ENCODE assay signal across 7 mouse cellular contexts in genomic region chr10:58255213-58255892, GRCm38 (mm10). TPM values are rescaled to one million over a fixed set of nuclear protein-coding genes. Genes with fewer than 3 reads are reported as not detected.
DNase-seq lines count a peak whose midpoint lies in the region; ATAC-seq lines count a peak whose summit lies in the region.

Gene Gcc2, plus strand, starts transcription at chr10:58255497.

- H3K36me3 ChIP-seq in embryonic facial prominence, embryonic 11.5 days (replicated peaks; ENCODE audit: control insufficient read depth, insufficient read depth, low read depth, low read length), result no peaks in the 10 kb centered on the region
- H3K36me3 ChIP-seq in limb, embryonic 10.5 days, result peaks cover 24% of the 10 kb centered on the region
- peaks cover 21% of the 10 kb centered on the region for H3K36me3 ChIP-seq in midbrain, embryonic 13.5 days

- H3K27me3 ChIP-seq in embryonic facial prominence, embryonic 11.5 days (ENCODE audit: control insufficient read depth, insufficient read depth, low read length), result no peaks in the 10 kb centered on the region
- no peaks in the 10 kb centered on the region for H3K27me3 ChIP-seq in limb, embryonic 10.5 days (ENCODE audit: low read depth, poor library complexity, severe bottlenecking)
- H3K27me3 ChIP-seq in midbrain, embryonic 13.5 days, result no peaks in the 10 kb centered on the region

- peak within 1 kb of the TSS; percentile 42 for H3K4me2 ChIP-seq in embryonic facial prominence, embryonic 11.5 days (ENCODE audit: low read depth, low read length)
- peak within 1 kb of the TSS; percentile 57 for H3K4me2 ChIP-seq in midbrain, embryonic 13.5 days (replicated peaks)

- H3K9ac ChIP-seq in embryonic facial prominence, embryonic 11.5 days (replicated peaks; ENCODE audit: low read length), result peak within 1 kb of the TSS; percentile 84
- H3K9ac ChIP-seq in midbrain, embryonic 13.5 days (replicated peaks), result peak within 1 kb of the TSS; percentile 80

- H3K4me3 ChIP-seq in embryonic facial prominence, embryonic 11.5 days (ENCODE audit: low read depth, low read length), result peak within 1 kb of the TSS; percentile 73
- peak within 1 kb of the TSS; percentile 81 for H3K4me3 ChIP-seq in limb, embryonic 10.5 days
- peak within 1 kb of the TSS; percentile 70 for H3K4me3 ChIP-seq in midbrain, embryonic 13.5 days (replicated peaks)

- no peak within 1 kb of the TSS; the same call in 1 of the 2 replicates for H3K27ac ChIP-seq in embryonic facial prominence, embryonic 11.5 days (replicated peaks; ENCODE audit: low read depth, low read length)
- H3K27ac ChIP-seq in limb, embryonic 10.5 days, result peak within 1 kb of the TSS; percentile 92
- peak within 1 kb of the TSS; percentile 73 for H3K27ac ChIP-seq in midbrain, embryonic 13.5 days

- WGBS in embryonic facial prominence, embryonic 11.5 days, result under 1% methylated on average over 38 of the region's 58 CpGs
- under 1% methylated on average over 58 of the region's 58 CpGs for WGBS in limb, embryonic 10.5 days
- under 1% methylated on average over 49 of the region's 58 CpGs for WGBS in midbrain, embryonic 13.5 days

- no peaks in the 10 kb centered on the region for H3K4me1 ChIP-seq in embryonic facial prominence, embryonic 11.5 days (ENCODE audit: control insufficient read depth, insufficient read depth, low read length)
- H3K4me1 ChIP-seq in limb, embryonic 10.5 days, result peaks cover 7% of the 10 kb centered on the region; the same call in 1 of the 2 replicates
- H3K4me1 ChIP-seq in midbrain, embryonic 13.5 days (replicated peaks), result peaks cover 19% of the 10 kb centered on the region

- no peaks in the 10 kb centered on the region for H3K9me3 ChIP-seq in embryonic facial prominence, embryonic 11.5 days (replicated peaks; ENCODE audit: control insufficient read depth, low read length)
- H3K9me3 ChIP-seq in limb, embryonic 10.5 days (replicated peaks), result no peaks in the 10 kb centered on the region
- H3K9me3 ChIP-seq in midbrain, embryonic 13.5 days, result no peaks in the 10 kb centered on the region

- peak; percentile 97 for DNase-seq in adrenal gland, postnatal 14 days
- DNase-seq in embryonic facial prominence, embryonic 11.5 days (ENCODE audit: low spot score), result peak; percentile 97
- DNase-seq in kidney, adult 11 months, result peak; percentile 92
- peak; percentile 94 for DNase-seq in limb, embryonic 10.5 days (ENCODE audit: low spot score)
- DNase-seq in spleen, adult 12 weeks (ENCODE audit: low spot score), result peak; percentile 84

- peak; percentile 100 for ATAC-seq in embryonic facial prominence, embryonic 11.5 days (replicated peaks; ENCODE audit: insufficient number of reproducible peaks, low FRiP score, low TSS enrichment, low read depth)
- ATAC-seq in granulocyte monocyte progenitor cell, adult 5-6 weeks (replicated peaks; ENCODE audit: poor library complexity, severe bottlenecking), result peak; percentile 99
- peak; percentile 100 for ATAC-seq in midbrain, embryonic 13.5 days

RNA-seq across cellular contexts. Expression of gene Gcc2, which starts in this region (rescaled TPM):
- 40.5 and 45.2 TPM in 2 replicates for total RNA-seq in adrenal gland, postnatal 14 days (2021)
- 45.9 and 47.2 TPM in 2 replicates for polyA plus RNA-seq in embryonic facial prominence, embryonic 11.5 days (2014; fragmentation: Nextera tagmentation; extraction: Ambion mirVana)
- total RNA-seq in granulocyte monocyte progenitor cell, adult 5-6 weeks (2014; fragmentation: Nextera tagmentation), result 34.0 and 49.8 TPM in 2 replicates
- 37.0 and 44.1 TPM in 2 replicates for total RNA-seq in granulocyte monocyte progenitor cell, adult 5-6 weeks (2017)
- 45.4 and 61.4 TPM in 2 replicates for polyA plus RNA-seq in limb, embryonic 10.5 days (2016; fragmentation: Nextera tagmentation; extraction: Ambion mirVana)
- polyA plus RNA-seq in midbrain, embryonic 13.5 days (2015; fragmentation: Nextera tagmentation; extraction: Ambion mirVana), result 92.3 and 97.7 TPM in 2 replicates
